Mouse (Mus musculus) heart, embryonic 14.5 days (tissue): ENCODE results near the gene Ogt. TPM values are rescaled to one million over a fixed set of nuclear protein-coding genes. Genes with fewer than 3 reads are reported as not detected.

Experiments
- ATAC-seq: fragments of 200-750 bp; cut with Nextera tagmentation; 2 replicates; pipeline ENCODE4 v1.8.0; 2017; ENCODE audit warnings: low read depth, moderate TSS enrichment; ENCODE audit not compliant: insufficient number of reproducible peaks, insufficient read depth, low FRiP score
- H3K27ac ChIP-seq, 2 experiments: fragments of 200-500 bp in 1 of 2; fragments of 300-500 bp in 1 of 2; sonication (generic) in 1 of 2; replicated peaks in 1 of 2; 2 replicates each; pipeline ENCODE4 v1.5.1; 2012 to 2014; ENCODE audit warnings: low read depth in 2 of 2, low read length in 2 of 2, control low read depth in 1 of 2, mild to moderate bottlenecking in 1 of 2, mixed read lengths in 1 of 2; ENCODE audit not compliant: control insufficient read depth in 1 of 2, insufficient read depth in 1 of 2
- H3K27me3 ChIP-seq: fragments of 300-500 bp; sonication (generic); 2 replicates; pipeline ENCODE4 v1.6.1; 2014; ENCODE audit warnings: mild to moderate bottlenecking, low read length, control low read depth; ENCODE audit not compliant: control insufficient read depth, insufficient read depth
- H3K36me3 ChIP-seq: fragments of 300-500 bp; sonication (generic); 2 replicates; pipeline ENCODE4 v1.6.1; 2014; ENCODE audit warnings: mild to moderate bottlenecking, control low read depth, low read length, mixed read lengths; ENCODE audit not compliant: control insufficient read depth, insufficient read depth
- H3K4me1 ChIP-seq, 2 experiments: fragments of 200-500 bp in 1 of 2; fragments of 300-500 bp in 1 of 2; sonication (generic) in 1 of 2; 2 replicates each; pipeline ENCODE4 v1.6.1; 2012 to 2014; ENCODE audit warnings: low read length in 2 of 2, control low read depth in 1 of 2, mixed read lengths in 1 of 2; ENCODE audit not compliant: control insufficient read depth in 2 of 2, insufficient read depth in 2 of 2
- H3K4me2 ChIP-seq: fragments of 300-500 bp; sonication (generic); 2 replicates; pipeline ENCODE4 v1.6.1; 2014; ENCODE audit warnings: mild to moderate bottlenecking, low read length
- H3K4me3 ChIP-seq, 2 experiments: fragments of 200-500 bp in 1 of 2; fragments of 300-500 bp in 1 of 2; sonication (generic) in 1 of 2; 2 replicates each; pipeline ENCODE4 v1.5.1; 2012 to 2014; ENCODE audit warnings: low read length in 2 of 2, mild to moderate bottlenecking in 2 of 2, control low read depth in 1 of 2, low read depth in 1 of 2, moderate library complexity in 1 of 2; ENCODE audit not compliant: control insufficient read depth in 1 of 2, insufficient read depth in 1 of 2
- H3K9ac ChIP-seq: fragments of 300-500 bp; sonication (generic); 2 replicates; pipeline ENCODE4 v1.6.1; 2014; ENCODE audit warnings: mild to moderate bottlenecking, low read length
- H3K9me3 ChIP-seq: fragments of 300-500 bp; sonication (generic); 2 replicates; pipeline ENCODE4 v1.6.1; 2016; ENCODE audit warnings: low read length, control low read depth; ENCODE audit not compliant: control insufficient read depth
- WGBS: fragments of 180-500 bp; shearing (Covaris S2); extraction: QIAGEN DNeasy Blood & Tissue Kit; methylation state at CpG from one replicate; pipeline ENCODE4 v1.1.7; 2014; 5-methylcytosine and 5-hydroxymethylcytosine counted together
- polyA plus RNA-seq: library from polyadenylated mRNA; unstranded; fragments of >200 nt; fragmentation: Nextera tagmentation; extraction: Ambion mirVana; gene quantifications from 2 replicates; pipeline ENCODE4 v1.2.1, GENCODE M21; 2014

Ogt gene
- polyA plus RNA-seq, 1 experiment from 2014 or later = 133 TPM

DNA sequence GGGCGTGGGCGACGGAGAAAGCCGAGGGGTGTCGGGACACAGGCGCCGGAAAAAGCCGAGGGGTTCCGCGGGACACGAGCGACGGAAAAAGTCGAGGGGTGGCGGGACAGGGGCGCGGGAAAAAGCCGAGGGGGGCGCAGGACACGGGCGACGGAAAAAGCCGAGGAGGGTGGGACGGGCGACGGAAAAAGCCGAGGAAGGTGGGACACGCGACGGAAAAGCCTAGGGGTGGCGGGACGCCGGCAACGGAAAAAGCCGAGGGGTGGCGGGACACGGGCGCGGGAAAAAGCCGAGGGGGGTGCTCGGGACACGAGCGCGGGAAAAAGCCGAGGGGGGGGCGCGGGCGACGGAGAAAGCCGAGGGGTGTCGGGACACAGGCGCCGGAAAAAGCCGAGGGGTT, 57.7 kb downstream of the Ogt start:
- Histone ChIP-seq H3K36me3 (no peaks in the 10 kb centered on the region), H3K4me1 (no peaks in the 10 kb centered on the region), H3K27me3 (no peaks in the 10 kb centered on the region), H3K4me2 (no peak overlapping the region), H3K4me3 (no peak overlapping the region), H3K9ac (no peak overlapping the region), H3K27ac (no peak overlapping the region), H3K9me3 (peaks cover 24% of the 10 kb centered on the region)
- no peak for ATAC-seq
- WGBS = 62% methylated on average over 48 of the region's 54 CpGs

DNA sequence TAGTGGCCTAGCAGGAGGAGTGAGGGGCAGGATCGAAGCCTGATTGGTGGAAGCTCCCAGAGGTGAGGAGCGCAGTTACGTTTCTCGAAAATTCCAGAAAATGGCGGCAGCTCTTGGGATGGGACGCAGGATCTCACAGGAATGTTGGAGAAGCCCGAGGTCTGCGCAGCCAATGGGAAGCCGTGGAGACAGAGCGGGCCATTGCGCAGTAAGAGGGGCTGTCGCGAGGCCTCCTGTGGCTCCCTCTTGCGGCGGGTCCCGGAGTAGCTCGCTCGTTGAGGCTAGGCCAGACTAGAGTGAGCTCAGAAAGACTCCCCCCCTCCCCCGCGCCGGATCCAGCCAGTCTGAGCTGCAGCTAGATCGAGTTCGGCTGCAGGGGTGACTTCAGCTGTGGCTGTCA, 58.4 kb downstream of the Ogt start:
- H3K27ac ChIP-seq = no peak overlapping the region
- no peak overlapping the region for H3K4me2 ChIP-seq
- no peak overlapping the region for H3K9ac ChIP-seq
- H3K4me3 ChIP-seq = no peak overlapping the region
- peaks cover 24% of the 10 kb centered on the region for H3K9me3 ChIP-seq
- 50% methylated on average over 23 of the region's 23 CpGs for WGBS
- no peak for ATAC-seq
- no peaks in the 10 kb centered on the region for H3K36me3 ChIP-seq
- no peaks in the 10 kb centered on the region for H3K27me3 ChIP-seq
- no peaks in the 10 kb centered on the region for H3K4me1 ChIP-seq

DNA sequence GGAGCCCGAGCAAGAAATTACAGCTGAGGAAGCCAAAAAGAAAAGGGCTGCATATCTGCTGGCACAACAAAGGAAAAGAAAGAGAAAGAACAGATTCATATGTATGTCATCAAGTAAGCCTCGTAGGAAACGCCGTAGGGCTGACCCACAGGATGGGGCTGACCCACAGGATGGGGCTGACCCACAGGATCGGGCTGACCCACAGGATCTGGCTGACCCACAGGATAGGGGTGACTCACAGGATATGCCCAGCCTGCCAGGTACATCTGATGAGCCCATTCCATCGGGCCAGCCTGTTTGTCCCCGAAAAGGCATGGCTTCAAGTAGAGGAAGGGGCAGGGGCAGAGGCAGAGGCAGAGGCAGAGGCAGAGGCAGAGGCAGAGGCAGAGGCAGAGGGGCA, 65.3 kb downstream of the Ogt start:
- no peak for ATAC-seq
- Histone ChIP-seq H3K4me1 (no peaks in the 10 kb centered on the region), H3K9me3 (no peaks in the 10 kb centered on the region), H3K27me3 (no peaks in the 10 kb centered on the region), H3K27ac (no peak overlapping the region), H3K9ac (no peak overlapping the region), H3K36me3 (no peaks in the 10 kb centered on the region), H3K4me3 (no peak overlapping the region), H3K4me2 (no peak overlapping the region)
- WGBS = 57% methylated on average over 7 of the region's 7 CpGs

DNA sequence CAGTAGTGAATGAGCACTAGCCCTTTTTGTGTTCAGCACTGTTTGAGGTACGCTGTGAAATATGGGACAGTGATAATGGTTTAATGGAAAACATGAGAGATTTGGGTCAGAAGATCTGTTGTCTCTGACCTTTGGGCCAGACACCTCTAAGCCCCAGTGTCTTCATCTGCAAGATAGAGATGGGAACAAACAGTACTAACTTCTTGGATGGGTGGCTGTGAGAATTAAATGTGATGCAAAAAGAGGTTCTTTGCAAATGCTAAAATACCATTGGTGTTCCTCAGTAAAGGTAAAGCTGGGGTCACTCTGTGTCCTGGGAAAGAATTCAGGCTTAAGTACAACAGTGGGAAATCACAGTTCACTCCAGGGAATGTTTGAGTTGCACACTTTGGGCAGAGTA, 80.5 kb downstream of the Ogt start:
- no peak overlapping the region for H3K4me3 ChIP-seq
- H3K9me3 ChIP-seq = no peaks in the 10 kb centered on the region
- no peaks in the 10 kb centered on the region for H3K36me3 ChIP-seq
- H3K4me2 ChIP-seq = no peak overlapping the region
- no peak for ATAC-seq
- no peaks in the 10 kb centered on the region for H3K4me1 ChIP-seq
- no peak overlapping the region for H3K9ac ChIP-seq
- H3K27ac ChIP-seq = no peak overlapping the region
- peaks cover 8% of the 10 kb centered on the region; the same call in 1 of the 2 replicates for H3K27me3 ChIP-seq
- WGBS = 53% methylated on average over 1 of the region's 1 CpGs

DNA sequence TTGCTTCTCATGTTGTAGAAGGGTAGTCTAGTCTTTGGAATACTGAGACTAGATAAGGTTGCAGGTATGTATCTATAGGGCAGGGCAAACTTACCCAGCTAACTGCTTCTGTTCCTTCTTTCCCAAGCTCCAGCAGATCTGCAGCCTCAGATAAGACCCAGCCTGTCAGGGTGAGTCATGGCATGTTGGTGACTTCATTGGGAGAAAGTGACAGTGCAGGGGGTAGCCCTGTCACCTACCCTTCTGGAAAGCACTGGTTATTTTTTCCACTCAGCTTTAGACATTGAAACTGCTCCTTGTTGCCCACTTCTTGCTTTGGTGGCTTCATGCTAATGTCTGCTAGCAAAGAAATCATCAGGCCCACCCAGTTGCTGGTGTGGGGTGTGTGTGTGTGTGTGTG, 90.2 kb downstream of the Ogt start:
- H3K27ac ChIP-seq = no peak overlapping the region
- H3K36me3 ChIP-seq = no peaks in the 10 kb centered on the region
- H3K9me3 ChIP-seq = no peaks in the 10 kb centered on the region
- no peak overlapping the region for H3K4me3 ChIP-seq
- no peak overlapping the region for H3K9ac ChIP-seq
- no peak for ATAC-seq
- H3K4me1 ChIP-seq = peaks cover 0 to 3% of the 10 kb centered on the region in 2 experiments; a peak in 2 of 4 replicates
- H3K4me2 ChIP-seq = no peak overlapping the region
- no peaks in the 10 kb centered on the region for H3K27me3 ChIP-seq

DNA sequence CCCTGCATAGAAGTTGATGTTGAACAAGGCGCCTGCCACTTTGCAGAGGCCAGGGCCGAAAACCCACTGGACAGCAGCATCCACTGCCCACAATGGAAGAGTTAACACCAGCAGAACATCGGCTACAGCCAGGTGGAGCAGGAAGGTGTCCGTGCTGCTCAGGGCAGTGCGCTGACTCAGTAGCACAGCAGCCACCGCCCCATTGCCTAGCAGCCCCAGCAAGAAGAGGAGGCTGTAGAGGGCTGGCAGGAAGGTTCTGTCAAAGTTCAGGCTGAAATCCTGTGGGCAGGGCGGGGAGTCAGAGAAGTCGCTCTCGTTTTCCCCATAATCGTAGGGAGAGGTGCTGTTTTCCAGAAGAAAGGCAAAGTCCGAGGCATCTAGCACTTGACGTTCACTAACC, 92.8 kb downstream of the Ogt start:
- H3K4me1 ChIP-seq = peaks cover 0 to 5% of the 10 kb centered on the region in 2 experiments; a peak in 2 of 4 replicates
- ATAC-seq = no peak
- no peak overlapping the region for H3K4me3 ChIP-seq
- no peaks in the 10 kb centered on the region for H3K36me3 ChIP-seq
- H3K9ac ChIP-seq = no peak overlapping the region
- no peaks in the 10 kb centered on the region for H3K9me3 ChIP-seq
- 77% methylated on average over 12 of the region's 12 CpGs for WGBS
- no peak overlapping the region for H3K4me2 ChIP-seq
- H3K27me3 ChIP-seq = no peaks in the 10 kb centered on the region; the same call in 1 of the 2 replicates
- no peak overlapping the region for H3K27ac ChIP-seq

DNA sequence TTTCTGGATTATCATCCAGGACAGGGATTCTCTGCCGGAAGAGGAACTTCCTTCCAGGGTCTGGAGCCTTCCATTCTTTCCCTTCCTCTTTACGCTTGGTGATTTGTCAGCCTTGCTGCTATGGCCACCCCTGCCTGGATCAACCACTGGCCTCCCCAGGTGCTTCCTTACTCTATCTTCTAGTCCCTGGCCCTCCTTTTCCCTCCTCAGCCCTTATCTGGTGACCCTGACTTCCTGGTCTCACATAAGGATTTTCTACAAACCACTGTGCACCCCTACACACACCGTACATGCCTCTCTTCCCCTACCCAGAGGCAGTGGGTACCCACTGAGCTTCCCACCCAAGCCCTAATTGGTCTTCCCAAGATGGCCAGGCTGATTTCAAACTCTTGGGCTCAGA, 93.4 kb downstream of the Ogt start:
- Histone ChIP-seq H3K9ac (no peak overlapping the region), H3K36me3 (no peaks in the 10 kb centered on the region), H3K4me1 (peaks cover 0 to 5% of the 10 kb centered on the region in 2 experiments; a peak in 2 of 4 replicates), H3K27ac (no peak overlapping the region), H3K4me2 (no peak overlapping the region), H3K4me3 (no peak overlapping the region), H3K9me3 (no peaks in the 10 kb centered on the region), H3K27me3 (no peaks in the 10 kb centered on the region; the same call in 1 of the 2 replicates)
- ATAC-seq = no peak
- WGBS = 71% methylated on average over 3 of the region's 3 CpGs

DNA sequence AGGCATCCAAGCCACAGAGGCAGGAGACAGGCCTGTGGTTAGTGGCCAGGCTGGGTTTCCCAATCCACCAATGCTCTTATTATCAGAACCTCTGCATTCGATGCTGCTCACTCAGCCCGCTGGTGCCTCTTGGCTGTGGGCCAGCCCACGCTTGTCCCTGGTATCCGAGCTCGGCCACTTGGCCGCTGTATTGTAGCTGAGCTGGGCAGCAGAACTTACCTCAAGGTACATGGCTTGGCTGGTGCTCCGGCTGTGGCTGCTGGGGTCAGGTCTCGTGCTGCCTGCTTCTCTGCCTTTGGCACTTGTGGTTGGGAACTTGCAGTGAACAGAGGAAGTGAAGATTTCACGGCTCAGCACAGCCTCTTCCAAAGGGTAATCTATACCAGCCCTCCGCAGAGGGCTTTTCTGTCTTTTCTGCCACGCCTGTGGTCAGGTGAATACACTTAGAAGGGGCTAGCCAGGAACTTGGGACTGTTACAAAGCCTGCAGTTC, 94.0 kb downstream of the Ogt start, which contains the start of gene Cxcr3:
Gene Cxcr3 (minus strand): TSS at position 442 of the 492 bp plus-strand sequence.
- Histone ChIP-seq H3K27ac (no peak within 1 kb of the TSS), H3K9ac (no peak within 1 kb of the TSS), H3K9me3 (no peaks in the 10 kb centered on the region), H3K27me3 (peaks cover 3% of the 10 kb centered on the region; the same call in 1 of the 2 replicates), H3K4me1 (peaks cover 0 to 5% of the 10 kb centered on the region in 2 experiments; a peak in 2 of 4 replicates), H3K4me2 (no peak within 1 kb of the TSS), H3K36me3 (no peaks in the 10 kb centered on the region), H3K4me3 (no peak within 1 kb of the TSS)
- WGBS = 45% methylated on average over 11 of the region's 11 CpGs
- no peak for ATAC-seq
